Mouse (Mus musculus): ENCODE measurements around the gene Nek9. TPM values are rescaled to one million over a fixed set of nuclear protein-coding genes. Genes with fewer than 3 reads are reported as not detected.

Nek9 gene
- polyA plus RNA-seq, 1 experiment, result 2.6 TPM

GRCm38 (mm10) chr12:85252083-85252482, 87.1 kb downstream of the Nek9 start:
- H3K27me3 ChIP-seq (replicated peaks), result no peaks in the 10 kb centered on the region
- H3K9me3 ChIP-seq, result peaks cover 11% of the 10 kb centered on the region
- no peak overlapping the region for H3K4me3 ChIP-seq (replicated peaks)
- peaks cover 40% of the 10 kb centered on the region for H3K36me3 ChIP-seq (replicated peaks; ENCODE audit: low read length)
- H3K4me1 ChIP-seq, result peaks cover 13% of the 10 kb centered on the region
- TF ChIP-seq GATA1 (IDR thresholded peaks at IDR 0.05; ENCODE audit: borderline replicate concordance, low read length), result no peak
- no peak for TF ChIP-seq FLI1 (IDR thresholded peaks at IDR 0.05; ENCODE audit: low read length)

Other genes starting within 250 kb of the Nek9 start
- gene Prox2, start 228.6 kb downstream of the Nek9 start, polyA plus RNA-seq (2012; ENCODE audit: insufficient read depth, low replicate concordance), result 2.2 TPM in 2 replicates
- gene Dlst, start 228.5 kb downstream of the Nek9 start, polyA plus RNA-seq (2012; ENCODE audit: insufficient read depth, low replicate concordance), result 187 and 398 TPM in 2 replicates
- gene Rps6kl1, start 188.1 kb downstream of the Nek9 start, polyA plus RNA-seq (2012; ENCODE audit: insufficient read depth, low replicate concordance), result 0.68 TPM in 1 of 2 replicates, not detected in the other
- 0.10 TPM in 1 of 2 replicates, not detected in the other for gene Pgf, start 161.6 kb downstream of the Nek9 start, polyA plus RNA-seq (2012; ENCODE audit: insufficient read depth, low replicate concordance)
- gene Eif2b2, start 119.9 kb downstream of the Nek9 start, polyA plus RNA-seq (2012; ENCODE audit: insufficient read depth, low replicate concordance), result 17.9 and 151 TPM in 2 replicates
- gene Mlh3, start 68.8 kb downstream of the Nek9 start, polyA plus RNA-seq (2012; ENCODE audit: insufficient read depth, low replicate concordance), result 0.96 TPM in 1 of 2 replicates, not detected in the other
- gene Acyp1, start 50.9 kb downstream of the Nek9 start, polyA plus RNA-seq (2012; ENCODE audit: insufficient read depth, low replicate concordance), result 29.0 TPM in 1 of 2 replicates, not detected in the other
- gene Zc2hc1c, start 50.8 kb downstream of the Nek9 start, polyA plus RNA-seq (2012; ENCODE audit: insufficient read depth, low replicate concordance), result not detected in 2 replicates
- gene Tmed10, start 35.5 kb upstream of the Nek9 start, polyA plus RNA-seq (2012; ENCODE audit: insufficient read depth, low replicate concordance), result 73.8 and 158 TPM in 2 replicates
- 57.8 and 223 TPM in 2 replicates for gene Fos, start 134.5 kb upstream of the Nek9 start, polyA plus RNA-seq (2012; ENCODE audit: insufficient read depth, low replicate concordance)